Mouse (Mus musculus): ENCODE measurements around the gene Spef1.

Gene Spef1

GRCm38 (mm10) chr2:131206778-131207177 lies 19.7 kb upstream of the Spef1 start, which contains the start of gene Ap5s1:
Gene Ap5s1, plus strand, starts transcription at chr2:131207078.
- DNase-seq (ENCODE audit: low read depth in 1 of 2, low spot score in 2 of 2) = no peak

GRCm38 (mm10) chr2:131205521-131206182 lies 18.6 kb upstream of the Spef1 start:
- DNase-seq (ENCODE audit: low read depth in 1 of 2, low spot score in 2 of 2) = no peak

- peak; percentile 56 to 71 for DNase-seq (ENCODE audit: low read depth in 1 of 2, low spot score in 2 of 2)
These were observed 17.4 kb upstream of the Spef1 start for GRCm38 (mm10) chr2:131204410-131204981.

- DNase-seq (ENCODE audit: low read depth in 1 of 2, low spot score in 2 of 2) = no peak
These were observed 16.8 kb upstream of the Spef1 start for GRCm38 (mm10) chr2:131203816-131204409.

GRCm38 (mm10) chr2:131201262-131201661 lies 14.2 kb upstream of the Spef1 start:
- no peak for DNase-seq (ENCODE audit: low read depth in 1 of 2, low spot score in 2 of 2)

- no peak for DNase-seq (ENCODE audit: low read depth in 1 of 2, low spot score in 2 of 2)
These were observed 13.6 kb upstream of the Spef1 start for GRCm38 (mm10) chr2:131200710-131201109.

GRCm38 (mm10) chr2:131196606-131197316 lies 9.7 kb upstream of the Spef1 start:
- no peak for DNase-seq (ENCODE audit: low read depth in 1 of 2, low spot score in 2 of 2)

- DNase-seq (ENCODE audit: low read depth in 1 of 2, low spot score in 2 of 2) = no peak
These were observed 3.9 kb upstream of the Spef1 start for GRCm38 (mm10) chr2:131191005-131191390.

- no peak for DNase-seq (ENCODE audit: low read depth in 1 of 2, low spot score in 2 of 2)
These were observed 3.4 kb upstream of the Spef1 start for GRCm38 (mm10) chr2:131190344-131191004.

GRCm38 (mm10) chr2:131189521-131190309 lies 2.6 kb upstream of the Spef1 start:
- no peak for DNase-seq (ENCODE audit: low read depth in 1 of 2, low spot score in 2 of 2)

GRCm38 (mm10) chr2:131188311-131188710 lies 1.2 kb upstream of the Spef1 start:
- no peak for DNase-seq (ENCODE audit: low read depth in 1 of 2, low spot score in 2 of 2)

GRCm38 (mm10) chr2:131187602-131187922 lies 480 bp upstream of the Spef1 start:
- no peak for DNase-seq (ENCODE audit: low read depth in 1 of 2, low spot score in 2 of 2)

- no peak for DNase-seq (ENCODE audit: low read depth in 1 of 2, low spot score in 2 of 2)
These were observed 739 bp downstream of the Spef1 start for GRCm38 (mm10) chr2:131186343-131186742.

GRCm38 (mm10) chr2:131179990-131180587 lies 7.0 kb downstream of the Spef1 start, which contains the start of gene Cenpb:
Gene Cenpb, minus strand, starts transcription at chr2:131180067.
- DNase-seq (ENCODE audit: low read depth in 1 of 2, low spot score in 2 of 2) = peak in 1 of 2 experiments; percentile 72

- DNase-seq (ENCODE audit: low read depth in 1 of 2, low spot score in 2 of 2) = peak in 1 of 2 experiments; percentile 19
These were observed 7.7 kb downstream of the Spef1 start for GRCm38 (mm10) chr2:131179246-131179886.

- no peak for DNase-seq (ENCODE audit: low read depth in 1 of 2, low spot score in 2 of 2)
These were observed 8.2 kb downstream of the Spef1 start for GRCm38 (mm10) chr2:131178828-131179245.

- no peak for DNase-seq (ENCODE audit: low read depth in 1 of 2, low spot score in 2 of 2)
These were observed 9.2 kb downstream of the Spef1 start for GRCm38 (mm10) chr2:131177932-131178331.

GRCm38 (mm10) chr2:131176491-131176890 lies 10.6 kb downstream of the Spef1 start:
- no peak for DNase-seq (ENCODE audit: low read depth in 1 of 2, low spot score in 2 of 2)

GRCm38 (mm10) chr2:131175945-131176309 lies 11.2 kb downstream of the Spef1 start:
- no peak for DNase-seq (ENCODE audit: low read depth in 1 of 2, low spot score in 2 of 2)

Measured in monocyte, adult 2 months (primary cell).